Mouse (Mus musculus): ENCODE measurements at regions not wholly inside any gene's neighbourhood (a gene's known extent, or its start where the extent isn't known, plus 50 kb on each side); places are given as distances from the start of the nearest gene placed in this dataset.

DNA sequence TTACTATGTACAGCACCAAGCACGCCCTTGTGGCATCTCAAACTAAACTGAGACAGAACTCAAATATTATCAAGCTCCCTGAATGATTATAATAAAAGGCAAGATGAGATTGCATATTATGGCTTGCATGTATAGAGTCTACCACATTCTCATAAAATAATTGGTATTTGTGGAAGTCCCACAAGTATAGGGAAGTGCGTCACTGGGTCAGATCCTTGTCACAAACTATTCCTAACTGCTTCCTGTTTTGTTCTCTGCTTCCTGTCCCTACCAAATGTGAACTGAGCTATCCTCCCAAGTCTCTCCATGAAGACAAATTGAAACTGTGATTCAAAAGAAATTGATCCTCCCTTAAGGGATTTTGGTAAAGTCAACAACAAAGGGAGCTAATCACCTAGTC lies 78.0 kb upstream of the Otogl start:
- no peak for TF ChIP-seq CTCF (IDR thresholded peaks at IDR 0.05; ENCODE audit: control insufficient read depth, insufficient read depth, insufficient read length)
- no peak for TF ChIP-seq USF1 (IDR thresholded peaks at IDR 0.05; ENCODE audit: low read depth)
- no peak for TF ChIP-seq MAX (IDR thresholded peaks at IDR 0.05)
- TF ChIP-seq CEBPB (IDR thresholded peaks at IDR 0.05; ENCODE audit: low read depth), result no peak
- TF ChIP-seq MYOD1 (IDR thresholded peaks at IDR 0.05; ENCODE audit: control insufficient read depth, insufficient read length, low read depth), result no peak

All from C2C12 (cell line).